Mouse (Mus musculus): ENCODE measurements around the gene Slc46a2.

DNA sequence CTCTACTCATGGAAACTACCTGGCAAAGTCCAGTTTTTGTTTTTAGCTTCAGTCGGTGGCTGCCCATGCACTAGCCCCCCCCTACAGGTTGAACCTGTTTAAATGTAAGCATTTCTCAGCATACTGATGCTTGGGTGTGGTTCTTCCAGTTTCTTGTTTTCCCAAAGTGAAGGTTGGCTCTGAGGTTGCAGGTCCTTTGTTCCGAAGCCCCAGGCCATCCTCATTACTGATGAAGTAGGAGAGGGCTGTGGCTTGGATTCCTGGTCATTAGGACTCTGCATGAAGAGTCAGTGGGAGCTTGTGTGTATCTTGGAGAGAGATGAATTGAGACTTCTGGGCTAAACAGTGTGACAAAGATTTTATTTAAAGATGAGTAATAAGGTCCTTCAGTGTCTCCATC is 33.6 kb downstream of the Slc46a2 start:
- TF ChIP-seq CTCF (IDR thresholded peaks at IDR 0.05; ENCODE audit: extremely low read depth, insufficient read length, insufficient replicate concordance, low read depth, low read length) = no peak
- no peak for TF ChIP-seq POLR2A (IDR thresholded peaks at IDR 0.05; ENCODE audit: low read depth, low read length)

Data from small intestine, adult 2 months (tissue).